Mouse (Mus musculus) cortical plate, adult 2 months (tissue): ENCODE results near the gene Slc25a48.

ENCODE experiments used
- CTCF ChIP-seq: fragments of 200-500 bp; IDR thresholded peaks from 2 replicates; pipeline ENCODE4 v1.5.1; 2011; ENCODE audit warnings: mild to moderate bottlenecking, control low read depth, low read length; ENCODE audit not compliant: insufficient read depth; ENCODE audit errors: extremely low read depth
- POLR2A ChIP-seq: fragments of 200-500 bp; IDR thresholded peaks from 2 replicates; pipeline ENCODE4 v1.6.1; 2011; ENCODE audit warnings: mild to moderate bottlenecking, low read length, control low read depth; ENCODE audit not compliant: insufficient read depth; ENCODE audit errors: extremely low read depth

DNA sequence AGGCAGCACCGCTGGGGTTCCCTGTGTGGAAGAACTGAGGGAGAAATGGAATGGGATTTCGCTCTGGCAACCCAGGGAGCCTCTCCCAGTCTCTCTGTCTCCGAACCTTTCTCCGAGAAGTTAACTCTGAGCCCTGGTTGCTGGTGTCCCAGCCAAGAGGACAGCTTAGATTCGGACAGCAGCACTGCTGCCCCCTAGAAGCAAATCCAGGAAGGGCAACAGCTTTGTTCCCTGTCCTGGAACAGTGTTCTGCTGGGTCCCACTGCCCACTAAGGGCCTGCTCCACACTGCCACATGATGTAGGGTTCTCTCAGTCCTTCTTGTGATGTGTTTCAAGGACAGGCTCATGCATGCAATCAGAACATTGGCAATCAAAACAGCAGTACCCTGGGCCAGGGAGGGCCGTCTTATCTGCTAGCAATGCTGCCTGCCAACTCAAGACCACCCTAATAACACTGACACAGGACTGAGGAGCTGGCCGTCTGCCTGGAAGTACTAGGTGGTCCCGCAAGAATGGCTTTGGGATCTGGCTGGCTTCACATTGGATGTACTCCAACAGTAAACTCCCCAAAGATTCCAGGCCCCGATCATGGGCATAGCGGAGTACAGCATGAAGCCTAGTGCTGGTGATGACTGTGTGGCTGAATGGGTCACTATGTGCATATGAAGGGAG lies 2.4 kb upstream of the Slc25a48 start:
- TF ChIP-seq POLR2A (no peak), CTCF (no peak)
